Mouse (Mus musculus): ENCODE data around the gene Tgfbrap1.

DNA sequence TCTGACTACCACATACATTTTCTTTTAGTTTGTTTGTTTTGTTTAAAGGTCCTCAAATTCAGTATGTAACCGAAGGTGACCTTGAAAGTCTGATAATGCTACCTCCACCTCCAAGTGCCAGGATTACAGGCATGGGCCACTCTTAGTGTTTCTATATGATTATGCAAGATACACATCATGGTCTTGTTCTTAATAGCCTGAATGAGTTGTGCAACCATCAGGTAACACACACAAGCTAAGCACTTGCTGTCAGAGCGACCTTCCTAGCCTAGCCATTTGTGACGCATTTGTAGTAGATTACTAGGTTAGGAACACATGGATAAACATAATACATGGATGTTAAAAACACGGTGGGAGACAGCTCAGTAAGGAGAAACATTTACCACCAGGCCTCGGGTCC is 15.5 kb downstream of the Tgfbrap1 start:
- no peak for TF ChIP-seq CTCF (IDR thresholded peaks at IDR 0.05; ENCODE audit: control insufficient read depth, insufficient read depth, insufficient replicate concordance, low read depth, low read length)
- no peak for TF ChIP-seq POLR2A (IDR thresholded peaks at IDR 0.05; ENCODE audit: control insufficient read depth, low read depth, low read length)

All from testis, adult 2 months (tissue).